Mouse (Mus musculus): ENCODE measurements at regions not wholly inside any gene's neighbourhood (a gene's known extent, or its start where the extent isn't known, plus 50 kb on each side); places are given as distances from the start of the nearest gene placed in this dataset.

DNA sequence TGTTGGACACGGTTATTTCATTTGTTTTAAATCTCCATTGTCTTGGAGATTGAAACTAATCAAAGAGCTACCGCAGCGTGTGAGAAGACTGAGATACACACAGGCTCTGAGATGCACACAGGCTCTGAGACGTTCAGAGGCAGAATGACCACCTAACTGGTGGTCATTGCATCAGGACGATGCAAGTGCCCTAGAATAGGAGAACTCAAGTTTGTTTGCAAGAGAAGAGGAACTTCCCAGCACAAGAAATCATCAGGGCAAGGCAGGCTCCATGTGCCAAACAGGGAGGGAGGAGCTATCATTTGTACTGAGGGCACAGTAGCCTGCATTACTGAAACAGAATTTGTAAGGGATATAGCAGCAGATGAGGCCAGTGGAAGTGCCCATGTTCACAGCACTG lies 190.7 kb upstream of the Lpp start:
- Histone ChIP-seq H3K4me1 (ENCODE audit: control insufficient read depth, insufficient read depth, low read length) (no peaks in the 10 kb centered on the region), H3K27ac (ENCODE audit: insufficient read depth, low read length) (no peak overlapping the region), H3K4me3 (ENCODE audit: low read depth, low read length) (no peak overlapping the region), H3K27me3 (ENCODE audit: control insufficient read depth, insufficient read depth, low read length, poor library complexity, severe bottlenecking) (no peaks in the 10 kb centered on the region), H3K36me3 (ENCODE audit: control insufficient read depth, insufficient read depth, low read length, poor library complexity, severe bottlenecking) (no peaks in the 10 kb centered on the region), H3K9me3 (replicated peaks; ENCODE audit: control insufficient read depth, insufficient read depth, low read length, poor library complexity, severe bottlenecking) (no peaks in the 10 kb centered on the region), H3K9ac (ENCODE audit: low read depth, poor library complexity, severe bottlenecking) (no peak overlapping the region)
- TF ChIP-seq POLR2A (IDR thresholded peaks at IDR 0.05; ENCODE audit: insufficient read depth, low read length) (no peak), EP300 (IDR thresholded peaks at IDR 0.05; ENCODE audit: insufficient read depth, low read depth, low read length) (no peak), CTCF (IDR thresholded peaks at IDR 0.05; ENCODE audit: low read depth, low read length) (no peak)

DNA sequence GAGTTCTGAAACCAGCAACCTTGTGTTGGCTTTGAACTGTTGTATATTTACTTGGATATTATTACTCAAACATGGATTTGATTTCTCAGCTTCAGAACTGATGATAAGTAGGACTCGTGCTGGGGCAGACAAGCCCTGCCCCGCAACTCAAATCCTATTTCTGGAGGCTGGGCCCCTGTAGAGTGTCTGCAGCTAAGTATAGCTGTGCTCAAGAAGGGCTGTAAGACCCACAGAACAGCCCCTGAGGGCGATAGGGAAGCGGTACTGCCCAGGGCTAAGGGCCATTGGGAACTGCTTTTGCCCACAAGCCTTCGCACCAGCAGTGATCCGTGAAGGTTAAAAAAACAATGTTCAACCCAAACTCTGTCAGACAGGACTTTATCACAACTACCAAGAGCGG lies 191.9 kb upstream of the Lpp start:
- Histone ChIP-seq H3K4me1 (ENCODE audit: control insufficient read depth, insufficient read depth, low read length) (no peaks in the 10 kb centered on the region), H3K9me3 (replicated peaks; ENCODE audit: control insufficient read depth, insufficient read depth, low read length, poor library complexity, severe bottlenecking) (no peaks in the 10 kb centered on the region), H3K4me3 (ENCODE audit: low read depth, low read length) (no peak overlapping the region), H3K27ac (ENCODE audit: insufficient read depth, low read length) (no peak overlapping the region), H3K9ac (ENCODE audit: low read depth, poor library complexity, severe bottlenecking) (no peak overlapping the region), H3K27me3 (ENCODE audit: control insufficient read depth, insufficient read depth, low read length, poor library complexity, severe bottlenecking) (no peaks in the 10 kb centered on the region), H3K36me3 (ENCODE audit: control insufficient read depth, insufficient read depth, low read length, poor library complexity, severe bottlenecking) (no peaks in the 10 kb centered on the region)
- TF ChIP-seq EP300 (IDR thresholded peaks at IDR 0.05; ENCODE audit: insufficient read depth, low read depth, low read length) (no peak), POLR2A (IDR thresholded peaks at IDR 0.05; ENCODE audit: insufficient read depth, low read length) (no peak), CTCF (IDR thresholded peaks at IDR 0.05; ENCODE audit: low read depth, low read length) (no peak)

- Histone ChIP-seq H3K9ac (ENCODE audit: low read depth, poor library complexity, severe bottlenecking) (no peak overlapping the region), H3K4me3 (ENCODE audit: low read depth, low read length) (no peak overlapping the region), H3K4me1 (ENCODE audit: control insufficient read depth, insufficient read depth, low read length) (no peaks in the 10 kb centered on the region), H3K27ac (ENCODE audit: insufficient read depth, low read length) (no peak overlapping the region), H3K36me3 (ENCODE audit: control insufficient read depth, insufficient read depth, low read length, poor library complexity, severe bottlenecking) (no peaks in the 10 kb centered on the region), H3K27me3 (ENCODE audit: control insufficient read depth, insufficient read depth, low read length, poor library complexity, severe bottlenecking) (no peaks in the 10 kb centered on the region), H3K9me3 (replicated peaks; ENCODE audit: control insufficient read depth, insufficient read depth, low read length, poor library complexity, severe bottlenecking) (no peaks in the 10 kb centered on the region)
- no peak for TF ChIP-seq POLR2A (IDR thresholded peaks at IDR 0.05; ENCODE audit: insufficient read depth, low read length)
Measured at GRCm38 (mm10) chr16:24200200-24200599, 193.1 kb upstream of the Lpp start.

GRCm38 (mm10) chr16:24199408-24200167 lies 193.7 kb upstream of the Lpp start:
- H3K36me3 ChIP-seq (ENCODE audit: control insufficient read depth, insufficient read depth, low read length, poor library complexity, severe bottlenecking) = no peaks in the 10 kb centered on the region
- H3K9ac ChIP-seq (ENCODE audit: low read depth, poor library complexity, severe bottlenecking) = no peak overlapping the region
- H3K4me1 ChIP-seq (ENCODE audit: control insufficient read depth, insufficient read depth, low read length) = no peaks in the 10 kb centered on the region
- no peak for TF ChIP-seq CTCF (IDR thresholded peaks at IDR 0.05; ENCODE audit: low read depth, low read length)
- no peak for TF ChIP-seq EP300 (IDR thresholded peaks at IDR 0.05; ENCODE audit: insufficient read depth, low read depth, low read length)
- TF ChIP-seq POLR2A (IDR thresholded peaks at IDR 0.05; ENCODE audit: insufficient read depth, low read length) = no peak
- H3K27me3 ChIP-seq (ENCODE audit: control insufficient read depth, insufficient read depth, low read length, poor library complexity, severe bottlenecking) = no peaks in the 10 kb centered on the region
- no peak overlapping the region for H3K27ac ChIP-seq (ENCODE audit: insufficient read depth, low read length)
- H3K9me3 ChIP-seq (replicated peaks; ENCODE audit: control insufficient read depth, insufficient read depth, low read length, poor library complexity, severe bottlenecking) = no peaks in the 10 kb centered on the region
- H3K4me3 ChIP-seq (ENCODE audit: low read depth, low read length) = no peak overlapping the region

DNA sequence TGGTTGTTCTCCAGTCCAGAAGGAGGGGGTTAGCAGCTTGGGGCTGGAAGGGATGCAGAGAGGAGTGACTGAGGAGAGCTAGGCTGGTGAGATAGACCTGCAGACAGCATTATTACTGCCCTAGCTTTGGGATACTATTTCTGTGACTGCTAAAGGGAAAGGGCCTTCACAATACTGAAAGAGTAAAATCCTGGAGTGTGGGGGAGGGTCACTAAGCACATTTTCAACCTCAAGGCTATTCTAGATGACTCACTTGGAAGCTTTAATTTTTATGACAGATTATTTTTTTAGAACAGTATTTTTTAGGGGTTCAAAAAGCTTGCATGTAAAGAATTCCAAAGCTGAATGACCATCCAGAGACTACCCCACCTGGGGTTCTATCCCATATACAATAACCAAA lies 195.0 kb upstream of the Lpp start:
- Histone ChIP-seq H3K9ac (ENCODE audit: low read depth, poor library complexity, severe bottlenecking) (no peak overlapping the region), H3K36me3 (ENCODE audit: control insufficient read depth, insufficient read depth, low read length, poor library complexity, severe bottlenecking) (no peaks in the 10 kb centered on the region), H3K4me1 (ENCODE audit: control insufficient read depth, insufficient read depth, low read length) (no peaks in the 10 kb centered on the region), H3K27ac (ENCODE audit: insufficient read depth, low read length) (no peak overlapping the region), H3K9me3 (replicated peaks; ENCODE audit: control insufficient read depth, insufficient read depth, low read length, poor library complexity, severe bottlenecking) (no peaks in the 10 kb centered on the region), H3K4me3 (ENCODE audit: low read depth, low read length) (no peak overlapping the region), H3K27me3 (ENCODE audit: control insufficient read depth, insufficient read depth, low read length, poor library complexity, severe bottlenecking) (no peaks in the 10 kb centered on the region)
- TF ChIP-seq CTCF (IDR thresholded peaks at IDR 0.05; ENCODE audit: low read depth, low read length) (no peak), EP300 (IDR thresholded peaks at IDR 0.05; ENCODE audit: insufficient read depth, low read depth, low read length) (no peak), POLR2A (IDR thresholded peaks at IDR 0.05; ENCODE audit: insufficient read depth, low read length) (no peak)

- H3K9ac ChIP-seq (ENCODE audit: low read depth, poor library complexity, severe bottlenecking) = no peak overlapping the region
- H3K4me1 ChIP-seq (ENCODE audit: control insufficient read depth, insufficient read depth, low read length) = no peaks in the 10 kb centered on the region
- H3K36me3 ChIP-seq (ENCODE audit: control insufficient read depth, insufficient read depth, low read length, poor library complexity, severe bottlenecking) = no peaks in the 10 kb centered on the region
- H3K27ac ChIP-seq (ENCODE audit: insufficient read depth, low read length) = no peak overlapping the region
- no peaks in the 10 kb centered on the region for H3K27me3 ChIP-seq (ENCODE audit: control insufficient read depth, insufficient read depth, low read length, poor library complexity, severe bottlenecking)
- no peaks in the 10 kb centered on the region for H3K9me3 ChIP-seq (replicated peaks; ENCODE audit: control insufficient read depth, insufficient read depth, low read length, poor library complexity, severe bottlenecking)
- TF ChIP-seq CTCF (IDR thresholded peaks at IDR 0.05; ENCODE audit: low read depth, low read length) = no peak
- no peak for TF ChIP-seq EP300 (IDR thresholded peaks at IDR 0.05; ENCODE audit: insufficient read depth, low read depth, low read length)
- no peak overlapping the region for H3K4me3 ChIP-seq (ENCODE audit: low read depth, low read length)
Measured at GRCm38 (mm10) chr16:24197618-24198017, 195.7 kb upstream of the Lpp start.

All from ES-Bruce4 (cell line).